Mouse (Mus musculus): ENCODE data around the gene Mcm5.

Gene Mcm5

GRCm38 (mm10) chr8:75093399-75094156, 15.8 kb upstream of the Mcm5 start, which contains the start of gene Hmox1:
Gene Hmox1 (plus strand): TSS chr8:75093621.
- peak; percentile 90 to 93 for DNase-seq (ENCODE audit: low spot score in 2 of 2)

GRCm38 (mm10) chr8:75102956-75103355, 6.4 kb upstream of the Mcm5 start:
- DNase-seq (ENCODE audit: low spot score in 2 of 2), result no peak

GRCm38 (mm10) chr8:75103376-75103878, 5.9 kb upstream of the Mcm5 start:
- DNase-seq (ENCODE audit: low spot score in 2 of 2), result no peak

- DNase-seq (ENCODE audit: low spot score in 2 of 2), result peak; percentile 82 to 88
Observed at GRCm38 (mm10) chr8:75108527-75109235, 688 bp upstream of the Mcm5 start.

- no peak for DNase-seq (ENCODE audit: low spot score in 2 of 2)
Observed at GRCm38 (mm10) chr8:75110093-75110492, 724 bp downstream of the Mcm5 start.

- no peak for DNase-seq (ENCODE audit: low spot score in 2 of 2)
Observed at GRCm38 (mm10) chr8:75118505-75118904, 9.1 kb downstream of the Mcm5 start.

GRCm38 (mm10) chr8:75119287-75119686, 9.9 kb downstream of the Mcm5 start:
- DNase-seq (ENCODE audit: low spot score in 2 of 2), result no peak

GRCm38 (mm10) chr8:75119747-75120146, 10.4 kb downstream of the Mcm5 start:
- no peak for DNase-seq (ENCODE audit: low spot score in 2 of 2)

GRCm38 (mm10) chr8:75127406-75127805, 18.0 kb downstream of the Mcm5 start:
- no peak for DNase-seq (ENCODE audit: low spot score in 2 of 2)

- DNase-seq (ENCODE audit: low spot score in 2 of 2), result peak; percentile 46 to 72
Observed at GRCm38 (mm10) chr8:75132485-75132884, 23.1 kb downstream of the Mcm5 start.

GRCm38 (mm10) chr8:75133399-75133798, 24.0 kb downstream of the Mcm5 start:
- DNase-seq (ENCODE audit: low spot score in 2 of 2), result no peak

GRCm38 (mm10) chr8:75134603-75135391, 25.4 kb downstream of the Mcm5 start:
- peak; percentile 53 to 57 for DNase-seq (ENCODE audit: low spot score in 2 of 2)

- peak; percentile 50 to 53 for DNase-seq (ENCODE audit: low spot score in 2 of 2)
Observed at GRCm38 (mm10) chr8:75135756-75136155, 26.4 kb downstream of the Mcm5 start.

GRCm38 (mm10) chr8:75136256-75136655, 26.9 kb downstream of the Mcm5 start:
- no peak for DNase-seq (ENCODE audit: low spot score in 2 of 2)

- peak; percentile 62 to 76 for DNase-seq (ENCODE audit: low spot score in 2 of 2)
Observed at GRCm38 (mm10) chr8:75137536-75137935, 28.2 kb downstream of the Mcm5 start.

- DNase-seq (ENCODE audit: low spot score in 2 of 2), result no peak
Observed at GRCm38 (mm10) chr8:75150911-75151610, 41.7 kb downstream of the Mcm5 start.

GRCm38 (mm10) chr8:75151743-75152142, 42.4 kb downstream of the Mcm5 start:
- DNase-seq (ENCODE audit: low spot score in 2 of 2), result no peak

- DNase-seq (ENCODE audit: low spot score in 2 of 2), result peak in 1 of 2 experiments; percentile 38
Observed at GRCm38 (mm10) chr8:75152505-75153082, 43.2 kb downstream of the Mcm5 start.

GRCm38 (mm10) chr8:75154855-75155478, 45.6 kb downstream of the Mcm5 start:
- no peak for DNase-seq (ENCODE audit: low spot score in 2 of 2)

- no peak for DNase-seq (ENCODE audit: low spot score in 2 of 2)
Observed at GRCm38 (mm10) chr8:75155740-75156322, 46.5 kb downstream of the Mcm5 start.

Data from right cerebral cortex, postnatal 10 days (tissue).